Mouse (Mus musculus): ENCODE measurements around the gene Gck. TPM values are rescaled to one million over a fixed set of nuclear protein-coding genes. Genes with fewer than 3 reads are reported as not detected.

The Gck gene
- polyA plus RNA-seq, 1 experiment = 0.27 TPM

GRCm38 (mm10) chr11:5965865-5966264, 16.0 kb upstream of the Gck start:
- Histone ChIP-seq H3K27me3 (ENCODE audit: control insufficient read depth, insufficient read depth, low read length) (no peaks in the 10 kb centered on the region), H3K4me3 (ENCODE audit: extremely low read depth, insufficient read depth, insufficient read length) (no peak overlapping the region), H3K36me3 (ENCODE audit: control insufficient read depth, insufficient read depth, low read length) (peaks cover 55% of the 10 kb centered on the region), H3K27ac (ENCODE audit: insufficient read depth, low read length) (no peak overlapping the region), H3K4me1 (ENCODE audit: control insufficient read depth, insufficient read depth, insufficient read length) (no peaks in the 10 kb centered on the region)
- 94% methylated on average over 11 of the region's 11 CpGs for WGBS
- TF ChIP-seq POLR2A (IDR thresholded peaks at IDR 0.05; ENCODE audit: low read depth, low read length) (no peak), CTCF (IDR thresholded peaks at IDR 0.05; ENCODE audit: extremely low read depth, insufficient read depth, insufficient read length, insufficient replicate concordance) (no peak)
- no peak for DNase-seq (ENCODE audit: low read depth in 1 of 2, low spot score in 2 of 2)

GRCm38 (mm10) chr11:5960051-5960450, 10.2 kb upstream of the Gck start:
- Histone ChIP-seq H3K36me3 (ENCODE audit: control insufficient read depth, insufficient read depth, low read length) (peaks cover 48% of the 10 kb centered on the region), H3K27me3 (ENCODE audit: control insufficient read depth, insufficient read depth, low read length) (no peaks in the 10 kb centered on the region), H3K27ac (ENCODE audit: insufficient read depth, low read length) (no peak overlapping the region), H3K4me1 (ENCODE audit: control insufficient read depth, insufficient read depth, insufficient read length) (no peaks in the 10 kb centered on the region; the same call in 1 of the 2 replicates), H3K4me3 (ENCODE audit: extremely low read depth, insufficient read depth, insufficient read length) (no peak overlapping the region)
- 84% methylated on average over 2 of the region's 2 CpGs for WGBS
- no peak for DNase-seq (ENCODE audit: low read depth in 1 of 2, low spot score in 2 of 2)
- TF ChIP-seq CTCF (IDR thresholded peaks at IDR 0.05; ENCODE audit: extremely low read depth, insufficient read depth, insufficient read length, insufficient replicate concordance) = no peak

GRCm38 (mm10) chr11:5955546-5956276, 5.8 kb upstream of the Gck start, which contains the start of gene Ykt6:
TSS of gene Ykt6 (plus strand) at chr11:5955693.
- H3K4me3 ChIP-seq (ENCODE audit: extremely low read depth, insufficient read depth, insufficient read length) = peak within 1 kb of the TSS; percentile 91
- WGBS = under 1% methylated on average over 70 of the region's 71 CpGs
- peak; percentile 68 to 96 for DNase-seq (ENCODE audit: low read depth in 1 of 2, low spot score in 2 of 2)
- H3K27me3 ChIP-seq (ENCODE audit: control insufficient read depth, insufficient read depth, low read length) = no peaks in the 10 kb centered on the region
- no peaks in the 10 kb centered on the region; the same call in 1 of the 2 replicates for H3K4me1 ChIP-seq (ENCODE audit: control insufficient read depth, insufficient read depth, insufficient read length)
- TF ChIP-seq CTCF (IDR thresholded peaks at IDR 0.05; ENCODE audit: extremely low read depth, insufficient read depth, insufficient read length, insufficient replicate concordance) (no peak), POLR2A (IDR thresholded peaks at IDR 0.05; ENCODE audit: low read depth, low read length) (peak; percentile 93)
- H3K36me3 ChIP-seq (ENCODE audit: control insufficient read depth, insufficient read depth, low read length) = peaks cover 9% of the 10 kb centered on the region
- peak within 1 kb of the TSS; percentile 93 for H3K27ac ChIP-seq (ENCODE audit: insufficient read depth, low read length)

- TF ChIP-seq POLR2A (IDR thresholded peaks at IDR 0.05; ENCODE audit: low read depth, low read length) (no peak), CTCF (IDR thresholded peaks at IDR 0.05; ENCODE audit: extremely low read depth, insufficient read depth, insufficient read length, insufficient replicate concordance) (peak; percentile 11; the same call in 1 of the 2 replicates)
- WGBS = 6% methylated on average over 7 of the region's 7 CpGs
- Histone ChIP-seq H3K4me3 (ENCODE audit: extremely low read depth, insufficient read depth, insufficient read length) (peak overlapping the region; percentile 91), H3K4me1 (ENCODE audit: control insufficient read depth, insufficient read depth, insufficient read length) (peaks cover 2% of the 10 kb centered on the region; the same call in 1 of the 2 replicates), H3K36me3 (ENCODE audit: control insufficient read depth, insufficient read depth, low read length) (peaks cover 5% of the 10 kb centered on the region), H3K27ac (ENCODE audit: insufficient read depth, low read length) (peak overlapping the region; percentile 93), H3K27me3 (ENCODE audit: control insufficient read depth, insufficient read depth, low read length) (no peaks in the 10 kb centered on the region)
- DNase-seq (ENCODE audit: low read depth in 1 of 2, low spot score in 2 of 2) = peak; percentile 31 to 43
These were observed 5.2 kb upstream of the Gck start for GRCm38 (mm10) chr11:5954965-5955504.

GRCm38 (mm10) chr11:5954435-5954834, 4.6 kb upstream of the Gck start:
- 58% methylated on average over 5 of the region's 5 CpGs for WGBS
- no peak overlapping the region for H3K27ac ChIP-seq (ENCODE audit: insufficient read depth, low read length)
- H3K27me3 ChIP-seq (ENCODE audit: control insufficient read depth, insufficient read depth, low read length) = no peaks in the 10 kb centered on the region
- TF ChIP-seq POLR2A (IDR thresholded peaks at IDR 0.05; ENCODE audit: low read depth, low read length) (no peak), CTCF (IDR thresholded peaks at IDR 0.05; ENCODE audit: extremely low read depth, insufficient read depth, insufficient read length, insufficient replicate concordance) (no peak)
- H3K36me3 ChIP-seq (ENCODE audit: control insufficient read depth, insufficient read depth, low read length) = peaks cover 3% of the 10 kb centered on the region
- H3K4me3 ChIP-seq (ENCODE audit: extremely low read depth, insufficient read depth, insufficient read length) = no peak overlapping the region
- H3K4me1 ChIP-seq (ENCODE audit: control insufficient read depth, insufficient read depth, insufficient read length) = peaks cover 8% of the 10 kb centered on the region; the same call in 1 of the 2 replicates
- DNase-seq (ENCODE audit: low read depth in 1 of 2, low spot score in 2 of 2) = no peak

- 50% methylated on average over 8 of the region's 8 CpGs for WGBS
- DNase-seq (ENCODE audit: low read depth in 1 of 2, low spot score in 2 of 2) = no peak
- no peaks in the 10 kb centered on the region for H3K27me3 ChIP-seq (ENCODE audit: control insufficient read depth, insufficient read depth, low read length)
- no peaks in the 10 kb centered on the region for H3K36me3 ChIP-seq (ENCODE audit: control insufficient read depth, insufficient read depth, low read length)
- no peak overlapping the region for H3K4me3 ChIP-seq (ENCODE audit: extremely low read depth, insufficient read depth, insufficient read length)
- H3K4me1 ChIP-seq (ENCODE audit: control insufficient read depth, insufficient read depth, insufficient read length) = peaks cover 9% of the 10 kb centered on the region; the same call in 1 of the 2 replicates
- TF ChIP-seq POLR2A (IDR thresholded peaks at IDR 0.05; ENCODE audit: low read depth, low read length) = no peak
- no peak for TF ChIP-seq CTCF (IDR thresholded peaks at IDR 0.05; ENCODE audit: extremely low read depth, insufficient read depth, insufficient read length, insufficient replicate concordance)
- H3K27ac ChIP-seq (ENCODE audit: insufficient read depth, low read length) = no peak overlapping the region
These were observed 3.4 kb upstream of the Gck start for GRCm38 (mm10) chr11:5953130-5953765.
